Mouse (Mus musculus): Measurements from ENCODE around the gene Armh3. TPM values are rescaled to one million over a fixed set of nuclear protein-coding genes. Genes with fewer than 3 reads are reported as not detected.

The Armh3 gene
- polyA plus RNA-seq, 2 experiments: 13.6 to 13.7 TPM

- ATAC-seq (ENCODE audit: low FRiP score, low read depth) (no peak), DNase-seq (ENCODE audit: low spot score) (no peak)
- H3K4me3 ChIP-seq (replicated peaks; ENCODE audit: low read length): no peak overlapping the region
- H3K36me3 ChIP-seq (ENCODE audit: control insufficient read depth, insufficient read depth, low read length): no peaks in the 10 kb centered on the region
- TF ChIP-seq POLR2A (IDR thresholded peaks at IDR 0.05; ENCODE audit: borderline replicate concordance, extremely low read depth, insufficient read depth, insufficient read length): no peak
- no peaks in the 10 kb centered on the region for H3K9me3 ChIP-seq (ENCODE audit: control insufficient read depth, low read length)
- H3K4me2 ChIP-seq (replicated peaks; ENCODE audit: low read depth, low read length, severe bottlenecking): no peak overlapping the region
- H3K9ac ChIP-seq (ENCODE audit: low read depth, low read length, severe bottlenecking): no peak overlapping the region
- H3K4me1 ChIP-seq (ENCODE audit: control insufficient read depth, insufficient read depth, low read length): no peaks in the 10 kb centered on the region
- no peak overlapping the region for H3K27ac ChIP-seq (replicated peaks; ENCODE audit: low read depth, low read length)
- 78% methylated on average over 10 of the region's 10 CpGs for WGBS
- H3K27me3 ChIP-seq (ENCODE audit: control insufficient read depth, insufficient read depth, low read length): no peaks in the 10 kb centered on the region
These were observed 164.6 kb downstream of the Armh3 start for GRCm38 (mm10) chr19:45833665-45834064.

- no peak for ATAC-seq (ENCODE audit: low FRiP score, low read depth)
- Histone ChIP-seq H3K27me3 (ENCODE audit: control insufficient read depth, insufficient read depth, low read length) (no peaks in the 10 kb centered on the region), H3K4me2 (replicated peaks; ENCODE audit: low read depth, low read length, severe bottlenecking) (no peak overlapping the region), H3K9me3 (ENCODE audit: control insufficient read depth, low read length) (no peaks in the 10 kb centered on the region), H3K27ac (replicated peaks; ENCODE audit: low read depth, low read length) (no peak overlapping the region), H3K4me1 (ENCODE audit: control insufficient read depth, insufficient read depth, low read length) (no peaks in the 10 kb centered on the region), H3K9ac (ENCODE audit: low read depth, low read length, severe bottlenecking) (no peak overlapping the region), H3K36me3 (ENCODE audit: control insufficient read depth, insufficient read depth, low read length) (no peaks in the 10 kb centered on the region), H3K4me3 (replicated peaks; ENCODE audit: low read length) (no peak overlapping the region)
- DNase-seq (ENCODE audit: low spot score): no peak
- TF ChIP-seq POLR2A (IDR thresholded peaks at IDR 0.05; ENCODE audit: borderline replicate concordance, extremely low read depth, insufficient read depth, insufficient read length): no peak
- 52% methylated on average over 2 of the region's 2 CpGs for WGBS
These were observed 167.6 kb downstream of the Armh3 start for GRCm38 (mm10) chr19:45830679-45831078.

DNA sequence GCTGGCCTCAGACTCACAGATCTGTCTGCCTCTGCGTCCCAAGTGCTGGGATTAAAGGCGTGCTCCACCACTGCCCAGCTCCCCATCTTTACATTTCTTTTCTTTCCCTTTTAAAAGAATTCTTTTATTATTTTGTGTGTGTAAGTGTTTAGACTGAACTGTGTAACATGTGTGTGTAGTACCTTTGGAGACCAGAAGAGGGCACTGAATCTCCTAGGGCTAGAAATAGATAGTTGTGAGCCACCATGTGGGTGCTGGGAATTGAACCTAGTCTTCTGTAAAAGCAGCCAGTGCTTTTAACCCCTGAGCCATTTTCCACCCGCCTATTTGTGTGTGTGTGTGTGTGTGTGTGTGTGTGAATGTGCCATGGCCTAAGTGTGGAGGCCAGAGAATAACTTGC lies 170.6 kb downstream of the Armh3 start:
- Histone ChIP-seq H3K27me3 (ENCODE audit: control insufficient read depth, insufficient read depth, low read length) (no peaks in the 10 kb centered on the region), H3K4me3 (replicated peaks; ENCODE audit: low read length) (no peak overlapping the region), H3K4me1 (ENCODE audit: control insufficient read depth, insufficient read depth, low read length) (no peaks in the 10 kb centered on the region), H3K4me2 (replicated peaks; ENCODE audit: low read depth, low read length, severe bottlenecking) (no peak overlapping the region), H3K9me3 (ENCODE audit: control insufficient read depth, low read length) (no peaks in the 10 kb centered on the region), H3K9ac (ENCODE audit: low read depth, low read length, severe bottlenecking) (no peak overlapping the region), H3K36me3 (ENCODE audit: control insufficient read depth, insufficient read depth, low read length) (no peaks in the 10 kb centered on the region), H3K27ac (replicated peaks; ENCODE audit: low read depth, low read length) (no peak overlapping the region)
- DNase-seq (ENCODE audit: low spot score) (no peak), ATAC-seq (ENCODE audit: low FRiP score, low read depth) (no peak)
- 93% methylated on average over 3 of the region's 3 CpGs for WGBS
- no peak for TF ChIP-seq POLR2A (IDR thresholded peaks at IDR 0.05; ENCODE audit: borderline replicate concordance, extremely low read depth, insufficient read depth, insufficient read length)

DNA sequence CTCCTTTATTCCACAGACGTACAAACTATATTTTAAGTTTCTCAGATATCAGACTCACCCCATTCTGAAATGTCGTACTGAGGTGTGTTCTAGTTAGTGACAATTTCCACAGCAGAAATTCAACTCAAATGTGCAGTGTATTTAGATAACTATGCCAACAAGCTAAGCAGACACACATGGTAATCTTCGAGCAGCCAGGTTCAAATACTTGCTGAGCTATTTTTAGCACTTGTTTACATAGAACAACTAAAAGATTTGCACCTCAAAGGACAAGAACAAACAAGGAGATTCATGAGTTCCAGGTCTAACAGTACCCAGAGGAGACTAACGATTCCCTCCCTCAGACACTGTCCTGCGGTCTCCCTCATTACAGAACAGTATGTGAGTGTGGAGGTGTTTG lies 171.2 kb downstream of the Armh3 start:
- H3K4me1 ChIP-seq (ENCODE audit: control insufficient read depth, insufficient read depth, low read length): no peaks in the 10 kb centered on the region
- H3K4me2 ChIP-seq (replicated peaks; ENCODE audit: low read depth, low read length, severe bottlenecking): no peak overlapping the region
- H3K9ac ChIP-seq (ENCODE audit: low read depth, low read length, severe bottlenecking): no peak overlapping the region
- no peak overlapping the region for H3K4me3 ChIP-seq (replicated peaks; ENCODE audit: low read length)
- DNase-seq (ENCODE audit: low spot score): no peak
- no peaks in the 10 kb centered on the region for H3K9me3 ChIP-seq (ENCODE audit: control insufficient read depth, low read length)
- 78% methylated on average over 5 of the region's 5 CpGs for WGBS
- ATAC-seq (ENCODE audit: low FRiP score, low read depth): no peak
- TF ChIP-seq POLR2A (IDR thresholded peaks at IDR 0.05; ENCODE audit: borderline replicate concordance, extremely low read depth, insufficient read depth, insufficient read length): no peak
- H3K27ac ChIP-seq (replicated peaks; ENCODE audit: low read depth, low read length): no peak overlapping the region
- H3K27me3 ChIP-seq (ENCODE audit: control insufficient read depth, insufficient read depth, low read length): no peaks in the 10 kb centered on the region
- no peaks in the 10 kb centered on the region for H3K36me3 ChIP-seq (ENCODE audit: control insufficient read depth, insufficient read depth, low read length)

GRCm38 (mm10) chr19:45826146-45826545 lies 172.1 kb downstream of the Armh3 start:
- DNase-seq (ENCODE audit: low spot score): no peak
- Histone ChIP-seq H3K4me3 (replicated peaks; ENCODE audit: low read length) (no peak overlapping the region), H3K4me1 (ENCODE audit: control insufficient read depth, insufficient read depth, low read length) (no peaks in the 10 kb centered on the region), H3K4me2 (replicated peaks; ENCODE audit: low read depth, low read length, severe bottlenecking) (no peak overlapping the region), H3K9ac (ENCODE audit: low read depth, low read length, severe bottlenecking) (no peak overlapping the region), H3K27me3 (ENCODE audit: control insufficient read depth, insufficient read depth, low read length) (no peaks in the 10 kb centered on the region), H3K27ac (replicated peaks; ENCODE audit: low read depth, low read length) (no peak overlapping the region), H3K36me3 (ENCODE audit: control insufficient read depth, insufficient read depth, low read length) (no peaks in the 10 kb centered on the region), H3K9me3 (ENCODE audit: control insufficient read depth, low read length) (no peaks in the 10 kb centered on the region)
- ATAC-seq (ENCODE audit: low FRiP score, low read depth): no peak
- TF ChIP-seq POLR2A (IDR thresholded peaks at IDR 0.05; ENCODE audit: borderline replicate concordance, extremely low read depth, insufficient read depth, insufficient read length): no peak
- WGBS: 65% methylated on average over 3 of the region's 3 CpGs

- DNase-seq (ENCODE audit: low spot score) (no peak), ATAC-seq (ENCODE audit: low FRiP score, low read depth) (no peak)
- H3K4me3 ChIP-seq (replicated peaks; ENCODE audit: low read length): no peak overlapping the region
- no peak overlapping the region for H3K27ac ChIP-seq (replicated peaks; ENCODE audit: low read depth, low read length)
- 55% methylated on average over 5 of the region's 5 CpGs for WGBS
- no peak for TF ChIP-seq POLR2A (IDR thresholded peaks at IDR 0.05; ENCODE audit: borderline replicate concordance, extremely low read depth, insufficient read depth, insufficient read length)
- 0 out of 2 replicates have a peak, but pooled peaks cover 3% of the 10 kb centered on the region for H3K4me1 ChIP-seq (ENCODE audit: control insufficient read depth, insufficient read depth, low read length)
- H3K9ac ChIP-seq (ENCODE audit: low read depth, low read length, severe bottlenecking): no peak overlapping the region
- H3K27me3 ChIP-seq (ENCODE audit: control insufficient read depth, insufficient read depth, low read length): no peaks in the 10 kb centered on the region
- H3K9me3 ChIP-seq (ENCODE audit: control insufficient read depth, low read length): no peaks in the 10 kb centered on the region
- no peak overlapping the region for H3K4me2 ChIP-seq (replicated peaks; ENCODE audit: low read depth, low read length, severe bottlenecking)
- H3K36me3 ChIP-seq (ENCODE audit: control insufficient read depth, insufficient read depth, low read length): peaks cover 6% of the 10 kb centered on the region
These were observed 176.5 kb downstream of the Armh3 start for GRCm38 (mm10) chr19:45821832-45822231.
